Mouse (Mus musculus) small intestine, adult 2 months (tissue): ENCODE data around the gene Tmem107. TPM values are rescaled to one million over a fixed set of nuclear protein-coding genes. Genes with fewer than 3 reads are reported as not detected.

Experiments used
- H3K27ac ChIP-seq: fragments of 200-500 bp; 2 replicates; pipeline ENCODE4 v1.5.1; 2012; ENCODE audit warnings: low read depth, low read length, control low read depth, inconsistent platforms; ENCODE audit not compliant: insufficient read depth
- H3K27me3 ChIP-seq: fragments of 200-500 bp; 2 replicates; pipeline ENCODE4 v1.6.1; 2012; ENCODE audit warnings: mild to moderate bottlenecking, moderate library complexity, low read length, inconsistent platforms; ENCODE audit not compliant: control insufficient read depth, insufficient read depth
- H3K36me3 ChIP-seq: fragments of 200-500 bp; 2 replicates; pipeline ENCODE4 v1.6.1; 2012; ENCODE audit warnings: mild to moderate bottlenecking, low read length, control low read depth, inconsistent platforms; ENCODE audit not compliant: control insufficient read depth, insufficient read depth
- H3K4me1 ChIP-seq: fragments of 200-500 bp; 2 replicates; pipeline ENCODE4 v1.6.1; 2012; ENCODE audit warnings: low read length, inconsistent platforms, mixed read lengths; ENCODE audit not compliant: control insufficient read depth, insufficient read depth, insufficient read length
- H3K4me3 ChIP-seq: fragments of 200-500 bp; 2 replicates; pipeline ENCODE4 v1.5.1; 2012; ENCODE audit warnings: low read depth, mild to moderate bottlenecking, control low read depth, inconsistent platforms, low read length, moderate library complexity
- CTCF ChIP-seq: fragments of 200-500 bp; IDR thresholded peaks from 2 replicates; pipeline ENCODE4 v1.5.1; 2012; ENCODE audit warnings: low read depth, mild to moderate bottlenecking, control low read depth, inconsistent platforms, low read length, moderate library complexity, mixed read lengths; ENCODE audit not compliant: insufficient replicate concordance, insufficient read length; ENCODE audit errors: extremely low read depth
- POLR2A ChIP-seq: fragments of 200-500 bp; IDR thresholded peaks from 2 replicates; pipeline ENCODE4 v1.6.1; 2012; ENCODE audit warnings: low read depth, mild to moderate bottlenecking, control low read depth, inconsistent platforms, low read length, moderate library complexity
- WGBS: fragments of 180-500 bp; shearing (Covaris S2); methylation state at CpG from one replicate; pipeline ENCODE4 v1.1.7; 2018; 5-methylcytosine and 5-hydroxymethylcytosine counted together
- polyA plus RNA-seq: library from polyadenylated mRNA; depleted of rRNA; stranded (reverse); fragments of >200 nt; gene quantifications from 2 replicates; pipeline ENCODE4 v1.2.3, GENCODE M21; 2012

The Tmem107 gene
- polyA plus RNA-seq, 1 experiment: 12.8 TPM

GRCm38 (mm10) chr11:69103531-69104435, 33.2 kb downstream of the Tmem107 start:
- Histone ChIP-seq H3K4me1 (peaks cover 11% of the 10 kb centered on the region; the same call in 1 of the 2 replicates), H3K27me3 (no peaks in the 10 kb centered on the region), H3K36me3 (peaks cover 82% of the 10 kb centered on the region), H3K27ac (no peak overlapping the region), H3K4me3 (no peak overlapping the region)
- TF ChIP-seq CTCF: no peak
- TF ChIP-seq POLR2A: no peak
- 92% methylated on average over 15 of the region's 15 CpGs for WGBS

- H3K27me3 ChIP-seq: no peaks in the 10 kb centered on the region
- peaks cover 89% of the 10 kb centered on the region for H3K36me3 ChIP-seq
- TF ChIP-seq CTCF: no peak
- no peak for TF ChIP-seq POLR2A
- WGBS: 94% methylated on average over 14 of the region's 14 CpGs
- peaks cover 9% of the 10 kb centered on the region; the same call in 1 of the 2 replicates for H3K4me1 ChIP-seq
- H3K4me3 ChIP-seq: no peak overlapping the region
- no peak overlapping the region for H3K27ac ChIP-seq
These were observed 33.9 kb downstream of the Tmem107 start for GRCm38 (mm10) chr11:69104487-69104886.

- 87% methylated on average over 6 of the region's 6 CpGs for WGBS
- Histone ChIP-seq H3K4me3 (no peak overlapping the region), H3K36me3 (peaks cover 91% of the 10 kb centered on the region), H3K27me3 (no peaks in the 10 kb centered on the region), H3K27ac (no peak overlapping the region), H3K4me1 (peaks cover 4% of the 10 kb centered on the region; the same call in 1 of the 2 replicates)
- TF ChIP-seq POLR2A (no peak), CTCF (no peak)
These were observed 34.6 kb downstream of the Tmem107 start for GRCm38 (mm10) chr11:69105227-69105626.

- 81% methylated on average over 2 of the region's 2 CpGs for WGBS
- Histone ChIP-seq H3K27me3 (no peaks in the 10 kb centered on the region), H3K4me3 (no peak overlapping the region), H3K27ac (no peak overlapping the region), H3K36me3 (peaks cover 87% of the 10 kb centered on the region), H3K4me1 (peaks cover 1% of the 10 kb centered on the region; the same call in 1 of the 2 replicates)
- no peak for TF ChIP-seq POLR2A
- TF ChIP-seq CTCF: no peak
These were observed 35.2 kb downstream of the Tmem107 start for GRCm38 (mm10) chr11:69105796-69106195.

GRCm38 (mm10) chr11:69106299-69106698, 35.7 kb downstream of the Tmem107 start:
- Histone ChIP-seq H3K4me3 (no peak overlapping the region), H3K36me3 (peaks cover 82% of the 10 kb centered on the region), H3K27ac (no peak overlapping the region), H3K4me1 (no peaks in the 10 kb centered on the region), H3K27me3 (no peaks in the 10 kb centered on the region)
- 95% methylated on average over 11 of the region's 11 CpGs for WGBS
- TF ChIP-seq CTCF: no peak
- TF ChIP-seq POLR2A: no peak

- TF ChIP-seq POLR2A (no peak), CTCF (no peak)
- no peak overlapping the region for H3K4me3 ChIP-seq
- no peak overlapping the region for H3K27ac ChIP-seq
- H3K27me3 ChIP-seq: no peaks in the 10 kb centered on the region
- WGBS: 91% methylated on average over 11 of the region's 11 CpGs
- peaks cover 77% of the 10 kb centered on the region for H3K36me3 ChIP-seq
- H3K4me1 ChIP-seq: no peaks in the 10 kb centered on the region
These were observed 36.2 kb downstream of the Tmem107 start for GRCm38 (mm10) chr11:69106842-69107241.

GRCm38 (mm10) chr11:69107676-69108075, 37.1 kb downstream of the Tmem107 start:
- WGBS: 92% methylated on average over 11 of the region's 11 CpGs
- H3K4me3 ChIP-seq: no peak overlapping the region
- H3K27ac ChIP-seq: no peak overlapping the region
- no peak for TF ChIP-seq POLR2A
- TF ChIP-seq CTCF: no peak
- H3K4me1 ChIP-seq: no peaks in the 10 kb centered on the region
- H3K27me3 ChIP-seq: no peaks in the 10 kb centered on the region
- peaks cover 69% of the 10 kb centered on the region for H3K36me3 ChIP-seq

- Histone ChIP-seq H3K4me3 (no peak overlapping the region), H3K27ac (no peak overlapping the region), H3K27me3 (no peaks in the 10 kb centered on the region), H3K4me1 (no peaks in the 10 kb centered on the region), H3K36me3 (peaks cover 63% of the 10 kb centered on the region)
- no peak for TF ChIP-seq POLR2A
- no peak for TF ChIP-seq CTCF
- WGBS: 85% methylated on average over 9 of the region's 9 CpGs
These were observed 37.6 kb downstream of the Tmem107 start for GRCm38 (mm10) chr11:69108223-69108622.
